Mouse (Mus musculus) G1E (cell line): ENCODE data around the gene Gcnt1.

Experiments used
- CTCF ChIP-seq: IDR thresholded peaks from 2 replicates; pipeline ENCODE4 v1.5.1; 2012; ENCODE audit warnings: low read depth, low read length, inconsistent platforms, mixed read lengths
- GATA1 ChIP-seq: IDR thresholded peaks from 2 replicates; pipeline ENCODE4 v1.6.1; 2012; ENCODE audit warnings: borderline replicate concordance, low read length, inconsistent platforms, mixed read lengths
- TAL1 ChIP-seq: conservative IDR thresholded peaks from 2 replicates; pipeline ENCODE4 v1.6.1; 2012; ENCODE audit warnings: low read depth, low read length, inconsistent platforms, mixed read lengths

- TF ChIP-seq CTCF (no peak), GATA1 (no peak), TAL1 (no peak)
Observed at GRCm38 (mm10) chr19:17406823-17407222, 34.2 kb upstream of the Gcnt1 start.
